Mouse (Mus musculus) mouse embryonic stem cell (cell line): ENCODE measurements around the gene Ube2d2b.

Experiments used
- in situ Hi-C, 2 experiments: fragments of 300-500 bp; cut with MboI; formaldehyde crosslinking; loops; 1 replicate in 1 of 2; 3 replicates in 1 of 2; pipeline ENCODE4 v1.14.3; 2019 to 2020; ENCODE audit warnings: low sequenced_read_pairs in 2 of 2, low pct_unique_long_range_greater_than_20kb in 1 of 2, mixed read lengths in 1 of 2; ENCODE audit not compliant: unreplicated experiment in 1 of 2

Ube2d2b gene

DNA sequence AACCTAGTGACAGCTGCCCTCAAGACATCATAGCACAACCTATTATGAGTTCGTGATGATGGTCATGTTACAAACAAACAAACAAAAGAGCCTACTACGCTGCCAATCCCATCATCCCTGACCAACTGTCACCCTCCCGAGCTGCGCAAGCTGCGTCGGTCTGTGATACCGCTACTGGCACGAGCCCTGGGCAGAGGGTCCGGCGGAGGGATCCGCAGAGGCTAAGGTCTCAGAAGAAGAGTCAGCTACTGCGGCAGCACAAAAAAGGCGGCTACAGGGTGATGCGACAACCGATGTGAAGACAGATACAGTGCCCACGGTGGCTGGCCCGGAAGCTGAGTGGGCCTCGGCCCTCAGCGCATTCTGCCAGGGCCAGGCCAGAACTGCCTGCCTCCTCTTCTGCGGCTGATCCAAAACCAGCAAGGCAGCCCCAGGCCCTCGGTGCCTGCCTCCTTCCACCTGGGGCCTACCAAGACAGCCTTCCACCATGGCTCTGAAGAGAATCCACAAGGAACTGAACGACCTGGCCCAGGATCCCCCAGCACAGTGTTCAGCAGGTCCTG, at the start of gene Ube2d2b:
Ube2d2b (plus strand) TSS at position 102 of the 563 bp plus-strand sequence.
- in situ Hi-C loops: no loop called here

DNA sequence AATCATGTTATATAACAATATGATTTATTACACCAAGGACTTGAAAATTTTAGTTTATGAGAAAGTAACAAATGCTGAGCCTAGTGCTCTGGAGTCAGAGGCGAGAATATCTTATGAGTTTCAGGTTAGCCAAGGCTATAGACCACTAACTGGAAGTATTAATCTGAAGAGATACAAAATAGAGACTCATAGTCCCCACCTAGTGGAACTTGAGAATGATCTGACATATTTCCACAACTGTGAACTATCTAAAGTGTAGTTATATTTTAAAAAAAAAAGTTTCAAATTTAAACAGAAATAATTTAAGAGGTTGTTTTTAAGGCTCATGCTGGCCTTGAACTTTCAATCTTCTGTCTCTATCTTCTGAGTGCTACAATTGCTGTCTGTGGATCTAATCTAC, 47.5 kb upstream of the Ube2d2b start:
- in situ Hi-C loops: no loop called here

DNA sequence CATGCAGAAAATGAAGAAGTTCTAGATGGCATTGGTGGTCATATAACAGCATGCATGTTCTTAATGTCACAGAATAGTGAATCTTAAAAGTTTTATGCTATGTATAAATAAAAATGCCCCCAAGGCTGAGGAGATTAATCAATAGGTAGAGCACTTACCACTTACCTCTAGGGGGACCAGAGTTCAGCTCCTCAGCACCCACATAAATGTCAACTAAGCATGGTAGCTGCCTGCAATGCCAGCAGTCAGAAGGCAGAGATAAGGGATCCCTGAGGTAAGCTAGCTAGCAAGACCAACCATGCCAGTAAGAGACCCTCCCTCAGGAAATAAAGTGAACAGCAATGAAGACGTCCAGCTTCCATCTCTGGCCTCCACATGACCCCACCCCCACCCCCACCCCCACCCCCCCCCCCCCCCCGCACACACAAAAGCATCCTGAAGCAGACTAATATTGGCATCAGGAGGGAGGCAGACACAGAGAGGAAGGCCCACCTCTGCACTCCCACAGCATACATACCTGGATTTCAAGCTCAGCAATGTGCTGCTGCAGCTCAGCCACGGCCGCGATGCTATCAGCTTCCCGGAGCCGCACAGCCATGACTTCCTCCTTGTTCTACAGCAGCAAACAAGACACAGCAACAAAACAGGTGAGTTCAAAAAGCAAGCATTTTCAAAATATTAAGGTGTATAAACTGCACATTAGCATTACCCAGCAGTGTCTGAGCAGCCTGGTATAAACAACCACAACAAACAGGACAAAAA, 42.0 kb upstream of the Ube2d2b start:
- in situ Hi-C loops: no loop called here

DNA sequence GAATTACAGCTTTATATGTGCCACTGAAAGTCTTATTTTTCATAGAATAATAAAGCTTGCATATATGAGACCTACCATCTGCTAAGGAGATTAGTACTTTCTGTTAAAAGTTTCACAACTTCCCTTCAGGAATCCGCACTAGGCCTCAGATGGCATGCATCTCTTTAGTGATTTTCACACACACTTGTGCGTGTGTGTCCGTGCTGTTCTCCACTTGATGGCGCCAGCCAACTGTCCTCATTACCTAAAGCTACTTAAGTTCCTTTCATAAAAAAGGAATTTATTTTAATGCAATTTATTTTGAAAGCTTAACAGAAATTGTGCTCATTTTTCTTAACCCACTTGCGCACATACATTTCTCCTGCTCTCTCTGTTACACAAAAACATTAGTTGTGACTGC, 40.4 kb upstream of the Ube2d2b start:
- in situ Hi-C loops: no loop called here

DNA sequence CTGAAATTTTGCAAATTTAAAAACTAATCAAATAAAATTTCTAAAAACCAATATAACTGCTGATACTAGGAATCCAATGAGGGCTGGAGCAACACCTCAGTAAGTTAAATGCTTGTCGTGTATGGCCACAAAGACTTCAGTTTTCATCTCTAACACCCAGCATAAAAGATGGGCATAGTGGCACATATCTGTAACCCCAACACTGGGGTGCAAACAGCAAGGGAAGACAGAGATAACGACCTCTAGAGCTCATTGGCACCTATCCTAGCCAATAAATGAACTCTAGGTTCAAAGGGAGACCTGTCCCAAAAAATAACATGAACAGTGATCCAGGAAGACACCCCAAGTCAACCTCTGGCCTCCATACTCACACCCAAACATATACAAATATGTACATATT, 37.9 kb upstream of the Ube2d2b start:
- in situ Hi-C loops: no loop called here

DNA sequence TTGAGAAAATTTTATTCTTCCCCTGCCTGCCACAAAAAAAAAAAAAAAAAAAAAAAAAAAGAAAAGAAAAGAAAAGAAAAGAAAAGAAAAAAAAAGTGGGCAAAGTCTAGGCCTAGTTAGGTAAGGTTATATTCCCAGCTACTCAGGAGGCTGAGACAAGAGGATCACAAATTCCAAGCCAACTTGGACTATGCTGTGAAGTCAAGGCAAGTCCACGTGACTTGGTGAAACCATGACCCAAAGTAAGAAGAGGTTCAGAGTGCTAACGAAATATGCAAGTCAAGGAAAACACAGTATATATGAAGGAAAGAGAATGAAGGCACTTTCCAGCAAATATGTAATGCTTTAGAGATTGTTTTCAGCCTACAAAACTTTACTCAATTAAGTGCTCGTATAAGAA, 37.4 kb upstream of the Ube2d2b start:
- in situ Hi-C loops: no loop called here

DNA sequence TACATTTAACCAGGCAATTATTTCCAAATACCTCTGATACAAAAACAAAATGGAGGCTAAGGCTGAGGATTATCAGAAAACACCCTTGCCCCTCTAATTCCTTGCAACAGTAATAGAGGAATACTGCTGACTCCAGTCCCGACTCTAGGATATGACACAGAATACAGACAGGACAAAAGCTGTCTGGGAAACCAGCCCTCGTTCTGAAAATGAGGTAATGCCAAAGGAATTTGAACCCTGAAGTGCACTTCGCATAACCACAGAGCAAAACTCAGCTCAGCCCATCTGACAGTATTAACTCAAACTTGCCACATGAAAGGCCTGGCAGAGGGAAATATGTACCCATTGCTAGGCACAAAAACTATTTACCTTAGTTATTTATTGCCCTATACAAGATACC, 36.6 kb upstream of the Ube2d2b start:
- in situ Hi-C loops: no loop called here

DNA sequence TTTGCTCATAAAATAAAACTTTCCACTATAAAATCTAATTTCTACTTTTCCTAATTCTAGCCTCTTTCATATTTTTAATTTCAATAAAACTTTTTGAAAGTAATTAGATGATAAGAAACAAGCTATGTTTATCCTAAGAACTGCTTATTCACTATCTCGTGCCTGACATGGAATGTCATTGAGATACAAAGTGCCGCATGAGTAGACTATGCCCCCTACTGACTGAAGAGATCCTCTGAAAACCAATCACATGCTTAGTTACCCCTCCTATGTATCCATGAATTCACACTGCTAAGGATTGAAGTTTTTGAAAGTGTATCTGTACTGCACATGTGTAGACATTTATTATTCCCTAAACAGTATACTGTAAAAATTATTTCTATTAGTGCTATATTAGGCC, 36.0 kb upstream of the Ube2d2b start:
- in situ Hi-C loops: no loop called here

DNA sequence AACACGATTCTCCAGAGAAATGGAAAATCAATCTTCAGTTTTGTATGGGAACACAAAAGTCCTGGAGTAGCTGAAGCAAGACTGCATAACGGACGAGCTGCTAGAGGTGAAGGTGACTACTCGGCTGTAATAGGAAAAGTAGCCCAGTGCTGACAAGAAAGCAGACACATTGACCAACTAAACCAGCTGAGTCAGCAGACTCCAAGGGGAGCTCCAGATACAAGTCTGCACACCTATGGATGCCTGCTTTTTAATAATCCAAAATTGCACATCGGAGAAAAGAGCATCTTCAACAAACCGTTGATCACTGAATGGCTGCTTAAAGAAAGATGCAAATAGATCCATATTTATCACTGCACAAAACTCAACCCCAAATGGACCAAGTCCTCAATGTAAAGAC, 31.6 kb upstream of the Ube2d2b start:
- in situ Hi-C loops: no loop called here

DNA sequence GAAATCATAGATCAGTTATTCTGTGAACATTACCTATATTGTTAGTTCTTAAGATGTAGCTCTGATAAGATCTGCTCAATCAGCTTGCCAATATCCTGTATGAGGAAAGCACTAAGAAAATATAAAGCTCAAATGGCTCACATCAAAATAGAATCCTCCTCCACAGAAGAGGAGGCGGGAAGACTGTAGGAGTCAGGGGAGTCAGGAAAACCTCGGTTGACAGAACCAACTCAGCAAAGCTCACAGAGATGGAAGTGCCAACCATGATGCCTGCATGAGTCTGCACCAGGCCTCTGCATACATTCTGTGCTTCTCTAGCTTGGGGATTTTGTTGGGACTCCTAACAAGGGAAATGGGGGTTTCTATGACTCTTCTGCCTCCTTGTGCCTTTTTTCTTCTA, 28.7 kb upstream of the Ube2d2b start:
- in situ Hi-C loops: no loop called here

DNA sequence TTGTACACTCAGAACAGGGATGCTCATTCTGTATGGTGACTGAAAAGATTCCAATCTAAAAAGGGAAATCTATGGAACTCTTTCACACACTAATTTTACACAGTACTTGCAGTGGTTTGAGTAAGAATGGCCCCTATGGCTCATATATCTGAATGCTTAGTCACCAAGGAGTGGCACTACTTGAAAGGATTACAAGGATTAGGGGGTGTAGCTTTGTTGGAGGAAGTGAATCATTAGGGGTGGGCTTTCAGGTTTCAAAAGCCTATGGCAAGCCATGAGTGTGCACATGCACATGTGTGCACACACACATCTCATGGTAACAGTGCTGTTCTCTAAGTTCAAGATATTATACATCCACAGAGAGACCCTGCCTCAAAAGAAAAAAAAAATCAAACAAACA, 27.3 kb upstream of the Ube2d2b start:
- in situ Hi-C loops: no loop called here

DNA sequence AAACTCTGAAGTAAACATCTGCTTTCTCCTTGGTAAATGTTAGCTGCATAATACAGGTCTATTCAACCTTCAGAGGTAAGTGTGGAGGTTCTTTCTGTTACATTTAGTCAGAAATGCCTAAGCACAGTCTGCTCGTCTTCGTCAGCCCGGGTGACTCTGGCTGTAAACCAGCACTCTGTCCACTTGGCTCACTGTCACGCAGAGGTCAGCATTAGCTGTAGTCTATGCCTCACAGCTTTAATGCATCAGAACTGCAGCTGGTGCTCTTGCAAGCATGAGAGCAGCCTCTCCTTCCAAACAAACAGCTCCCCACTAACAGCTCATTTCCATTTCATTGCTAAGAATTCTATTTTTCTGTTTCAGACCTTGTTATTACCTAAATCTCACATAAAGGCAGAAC, 22.4 kb upstream of the Ube2d2b start:
- in situ Hi-C loops: no loop called here

DNA sequence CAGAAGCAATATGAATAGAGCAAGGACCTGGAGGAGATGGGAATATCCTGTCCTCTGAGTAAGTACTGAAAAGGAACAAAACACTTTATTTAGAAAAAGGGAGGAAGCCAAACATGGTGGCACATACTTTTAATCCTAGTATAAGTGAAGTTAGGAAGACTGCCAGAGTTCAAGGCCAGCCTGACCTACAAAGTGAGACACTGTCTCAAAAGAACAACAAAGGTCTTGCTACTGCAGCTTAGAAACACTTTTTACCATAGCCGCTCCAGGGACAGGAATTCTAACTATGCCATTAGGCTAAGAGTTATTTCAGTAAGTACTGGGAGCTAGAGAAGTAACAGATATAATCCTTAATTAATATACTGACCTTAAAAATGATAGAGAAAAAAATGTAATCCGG, 15.2 kb upstream of the Ube2d2b start:
- in situ Hi-C loops: no loop called here

DNA sequence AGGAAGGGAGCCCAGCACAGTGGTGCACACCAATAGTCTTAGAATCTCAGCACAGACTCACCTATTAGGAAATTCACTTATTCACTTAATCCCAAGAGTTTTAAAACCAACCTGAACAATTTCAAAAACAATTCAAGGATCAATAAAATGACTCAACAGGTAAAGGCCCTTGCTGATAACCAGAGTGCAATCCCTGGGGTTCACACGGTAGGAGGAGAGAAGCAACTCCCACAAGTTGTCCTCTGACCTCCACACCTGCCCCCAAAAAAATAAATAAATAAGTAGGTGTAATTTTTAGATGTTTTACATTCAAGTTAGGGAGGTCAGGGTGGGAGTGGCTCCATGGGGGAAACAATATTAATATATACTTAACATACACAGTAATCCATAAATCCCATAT, 7.4 kb upstream of the Ube2d2b start:
- in situ Hi-C loops: no loop called here

DNA sequence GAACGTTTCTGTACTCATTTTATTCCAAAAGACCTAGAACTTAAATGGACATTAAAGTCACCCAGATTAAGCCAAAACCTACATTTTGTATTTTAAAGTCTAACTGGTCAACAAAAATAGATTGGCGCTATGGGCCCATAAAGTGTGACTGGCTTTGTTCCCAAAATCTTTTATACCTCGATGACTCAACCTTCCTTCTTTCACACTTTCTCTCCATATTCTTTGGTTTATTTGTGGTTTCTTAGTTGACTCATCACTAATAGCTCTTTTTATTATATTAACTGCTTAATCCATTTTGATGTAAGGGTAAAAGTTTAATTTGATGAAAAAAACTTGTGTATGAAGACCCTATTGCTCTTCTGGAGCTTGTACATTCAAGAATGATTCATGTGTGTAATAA, 1.5 kb downstream of the Ube2d2b start:
- in situ Hi-C loops: no loop called here

DNA sequence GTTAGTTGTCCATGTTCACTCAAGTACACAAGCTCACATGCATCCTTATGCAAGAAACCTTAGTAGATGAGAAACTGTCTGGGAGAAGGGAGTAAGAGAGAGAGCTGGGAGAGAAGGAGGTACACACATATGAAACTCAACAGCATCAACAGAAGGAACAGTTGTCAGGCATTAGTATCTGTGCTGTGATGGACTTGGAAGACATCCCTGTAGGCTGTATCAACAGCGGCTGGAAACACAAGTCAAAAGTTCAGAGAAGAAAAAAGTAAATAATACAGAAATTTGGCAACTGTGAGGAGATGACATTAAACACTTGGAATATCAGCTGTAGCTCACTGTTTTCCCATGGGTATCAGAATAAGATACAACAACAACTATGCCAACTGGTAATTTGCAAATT, 4.4 kb downstream of the Ube2d2b start:
- in situ Hi-C loops: no loop called here

DNA sequence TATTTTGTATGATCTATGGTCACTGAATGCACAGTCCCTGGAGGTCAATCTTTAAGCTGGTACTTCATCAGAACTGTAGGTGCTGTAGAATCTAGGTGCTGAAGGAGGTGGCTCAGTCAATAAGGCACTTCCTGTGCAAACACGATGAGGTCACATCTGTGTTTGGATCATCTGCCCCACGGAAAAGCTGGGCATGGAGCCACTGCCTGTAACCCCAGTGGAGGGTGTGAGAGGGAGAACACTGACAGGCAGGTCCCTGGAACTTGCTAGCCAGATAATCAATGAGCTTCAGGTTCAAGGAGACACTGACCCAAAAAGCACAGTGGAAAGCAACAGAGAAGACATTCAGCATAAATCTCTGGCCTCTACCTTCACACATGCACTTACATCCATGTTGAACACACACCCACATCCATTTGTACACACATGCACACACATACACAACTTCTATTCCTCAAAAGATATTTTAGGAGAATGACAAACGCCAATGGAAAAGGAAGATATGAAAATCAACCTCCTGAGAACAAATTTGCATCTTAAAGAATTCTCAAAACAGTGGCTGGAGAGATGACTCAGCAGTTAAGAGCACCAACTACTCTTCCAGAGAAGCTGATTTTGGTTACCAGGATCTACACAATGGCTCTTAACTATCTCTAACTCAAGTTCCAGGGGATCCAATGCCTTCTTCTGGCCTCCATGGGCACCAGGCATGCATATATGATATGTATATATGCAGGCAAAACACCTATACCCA, 9.2 kb downstream of the Ube2d2b start:
- in situ Hi-C loops: no loop called here

DNA sequence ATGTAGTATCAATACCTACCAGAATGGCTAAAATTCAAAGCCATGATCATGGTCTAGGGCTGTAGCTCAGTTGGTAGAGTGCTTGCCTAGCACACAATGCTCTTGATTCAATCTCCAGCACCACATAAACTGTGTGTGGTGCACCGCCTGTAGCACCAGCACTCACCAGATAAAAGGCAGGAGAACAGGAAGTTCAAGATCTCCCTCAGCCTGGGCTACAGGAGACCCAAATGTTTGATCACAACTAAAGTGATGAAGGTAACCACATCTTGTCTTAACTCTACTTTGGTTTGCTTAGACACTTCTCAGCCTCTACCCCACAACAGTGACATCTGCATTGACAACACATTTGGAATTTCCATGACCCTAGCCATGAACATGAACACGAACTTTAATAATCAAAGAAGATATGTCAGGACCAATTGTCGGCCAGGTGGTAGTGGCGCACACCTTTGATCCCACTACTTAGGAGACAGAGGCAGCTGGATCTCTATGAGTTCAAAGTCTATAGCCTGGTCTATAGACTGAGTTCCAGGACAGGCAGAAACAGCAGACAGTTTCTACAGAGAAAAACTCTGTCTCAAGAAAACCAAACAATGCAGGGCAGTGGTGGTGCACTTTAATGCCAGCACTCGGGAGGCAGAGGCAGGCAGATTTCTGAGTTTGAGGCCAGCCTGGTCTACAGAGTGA, 10.8 kb downstream of the Ube2d2b start:
- in situ Hi-C loops: no loop called here

DNA sequence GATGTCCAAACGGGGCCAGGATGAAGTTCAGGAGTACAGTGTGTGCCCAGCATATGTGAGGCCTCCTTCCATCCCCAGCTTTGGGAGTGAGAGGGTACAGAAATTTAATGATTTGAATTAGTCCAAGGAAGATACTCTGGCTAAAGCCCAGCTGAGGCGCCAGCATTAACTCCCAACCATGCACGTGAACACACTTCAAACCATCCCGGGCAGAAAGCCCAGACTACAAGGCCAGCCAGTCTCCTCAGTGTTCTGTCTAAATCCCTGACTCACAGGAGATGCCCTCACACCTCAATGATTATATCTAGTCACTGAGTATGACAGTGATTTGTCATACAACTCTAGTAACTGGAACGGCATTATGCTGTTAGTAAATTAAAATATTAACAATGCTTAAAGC, 17.4 kb downstream of the Ube2d2b start:
- in situ Hi-C loops: no loop called here
